In genomic region chr12:89831300-89831699, GRCm38 (mm10) we compare ENCODE assay signal across 19 mouse cellular contexts.
"Had no signal": no experiment of that assay in that cellular context is flagged by ENCODE, and none has a peak within 500 bp of the region (broad histone marks: within the 10 kb centered on the region; RNA-seq: fewer than 3 reads in every experiment).

No protein-coding gene starts in this region.

- H3K4me3 ChIP-seq: megakaryocyte, embryonic 14.5 days; midbrain, embryonic 13.5 days; midbrain, embryonic 15.5 days; neural tube, embryonic 13.5 days; neural tube, embryonic 15.5 days had no signal

- DNase-seq: lung, adult 18-20 months; lung, embryonic 14.5 days; lung, postnatal 14 days; lung, postnatal 36 days; retina, postnatal 1 day; right cerebral cortex, adult 18-20 months; right cerebral cortex, postnatal 25 days; right cerebral cortex, postnatal 4 days; spleen, adult 18-20 months; thymus, adult 18-20 months; thymus, postnatal 14 days; thymus, postnatal 36 days had no signal

- H3K4me2 ChIP-seq: lung, embryonic 14.5 days; midbrain, embryonic 11.5 days; midbrain, embryonic 13.5 days; midbrain, embryonic 15.5 days; neural tube, embryonic 13.5 days; neural tube, embryonic 15.5 days had no signal

- H3K9me3 ChIP-seq: megakaryocyte, embryonic 14.5 days; midbrain, embryonic 13.5 days; midbrain, embryonic 15.5 days; neural tube, embryonic 13.5 days; neural tube, embryonic 15.5 days had no signal

- ATAC-seq: midbrain, embryonic 13.5 days; midbrain, embryonic 15.5 days had no signal

- H3K27me3 ChIP-seq: megakaryocyte, embryonic 14.5 days; midbrain, embryonic 13.5 days; midbrain, embryonic 15.5 days; neural tube, embryonic 13.5 days; neural tube, embryonic 15.5 days had no signal

- H3K27ac ChIP-seq: macrophage; midbrain, embryonic 13.5 days; midbrain, embryonic 15.5 days; neural tube, embryonic 13.5 days; neural tube, embryonic 15.5 days had no signal

- H3K9ac ChIP-seq: lung, embryonic 14.5 days; midbrain, embryonic 13.5 days; midbrain, embryonic 15.5 days; neural tube, embryonic 13.5 days; neural tube, embryonic 15.5 days had no signal

- H3K4me1 ChIP-seq: megakaryocyte, embryonic 14.5 days; midbrain, embryonic 15.5 days; neural tube, embryonic 13.5 days; neural tube, embryonic 15.5 days had no signal

- H3K36me3 ChIP-seq: midbrain, embryonic 13.5 days; midbrain, embryonic 15.5 days; neural tube, embryonic 13.5 days; neural tube, embryonic 15.5 days had no signal
